Mouse (Mus musculus) liver, embryonic 14.5 days (tissue): ENCODE measurements around the gene Fuca1. TPM values are rescaled to one million over a fixed set of nuclear protein-coding genes. Genes with fewer than 3 reads are reported as not detected.

Experiments used
- ATAC-seq: fragments of 200-750 bp; cut with Nextera tagmentation; 2 replicates; pipeline ENCODE4 v1.8.0; 2017; ENCODE audit warnings: moderate number of reproducible peaks, mild to moderate bottlenecking, moderate library complexity; ENCODE audit not compliant: insufficient read depth
- DNase-seq, 3 experiments: peaks; one replicate each; pipeline ENCODE4 v3.0.0-alpha.2; 2012 to 2013; ENCODE audit warnings: low read depth in 3 of 3, low spot score in 3 of 3
- H3K27ac ChIP-seq: fragments of 300-500 bp; sonication (generic); 2 replicates; pipeline ENCODE4 v1.5.1; 2014; ENCODE audit warnings: moderate library complexity, mild to moderate bottlenecking, control low read depth, inconsistent platforms
- H3K27me3 ChIP-seq: fragments of 300-500 bp; sonication (generic); 2 replicates; pipeline ENCODE4 v1.6.1; 2014; ENCODE audit warnings: mild to moderate bottlenecking, low read length, moderate library complexity; ENCODE audit not compliant: control insufficient read depth, insufficient read depth
- H3K36me3 ChIP-seq: fragments of 300-500 bp; sonication (generic); replicated peaks from 2 replicates; pipeline ENCODE4 v1.6.1; 2014; ENCODE audit warnings: low read depth; ENCODE audit not compliant: control insufficient read depth, insufficient read depth
- H3K4me1 ChIP-seq, 2 experiments: fragments of 200-500 bp in 1 of 2; fragments of 300-500 bp in 1 of 2; sonication (generic) in 1 of 2; replicated peaks; 2 replicates each; pipeline ENCODE4 v1.6.1; 2012 to 2014; ENCODE audit warnings: antibody characterized with exemption in 1 of 2, inconsistent platforms in 1 of 2, low read length in 1 of 2; ENCODE audit not compliant: control insufficient read depth in 2 of 2, insufficient read depth in 2 of 2
- H3K4me2 ChIP-seq: fragments of 300-500 bp; sonication (generic); 2 replicates; pipeline ENCODE4 v1.6.1; 2014; ENCODE audit warnings: low read depth, mild to moderate bottlenecking, control low read depth, moderate library complexity
- H3K4me3 ChIP-seq, 2 experiments: fragments of 200-500 bp in 1 of 2; fragments of 300-500 bp in 1 of 2; sonication (generic) in 1 of 2; 2 replicates each; pipeline ENCODE4 v1.5.1; 2012 to 2014; ENCODE audit warnings: low read depth in 2 of 2, low read length in 2 of 2, mild to moderate bottlenecking in 2 of 2, control low read depth in 1 of 2, inconsistent platforms in 1 of 2, moderate library complexity in 1 of 2; ENCODE audit not compliant: insufficient read depth in 1 of 2
- H3K9ac ChIP-seq: fragments of 300-500 bp; sonication (generic); replicated peaks from 2 replicates; pipeline ENCODE4 v1.6.1; 2014; ENCODE audit warnings: mild to moderate bottlenecking, control low read depth, moderate library complexity
- H3K9me3 ChIP-seq: fragments of 300-500 bp; sonication (generic); 2 replicates; pipeline ENCODE4 v1.6.1; 2016; ENCODE audit warnings: low read length, mixed read lengths; ENCODE audit not compliant: control insufficient read depth
- CTCF ChIP-seq: IDR thresholded peaks from 2 replicates; pipeline ENCODE4 v1.5.1; 2016; ENCODE audit warnings: antibody characterized with exemption, low read depth, control low read depth
- EP300 ChIP-seq: IDR thresholded peaks from 2 replicates; pipeline ENCODE4 v1.6.1; 2016; ENCODE audit warnings: antibody characterized with exemption, low read depth
- WGBS: fragments of 180-500 bp; shearing (Covaris S2); extraction: QIAGEN DNeasy Blood & Tissue Kit; methylation state at CpG from one replicate; pipeline ENCODE4 v1.1.7; 2014; ENCODE audit not compliant: insufficient replicate concordance; 5-methylcytosine and 5-hydroxymethylcytosine counted together
- polyA plus RNA-seq, 2 experiments: library from polyadenylated mRNA; depleted of rRNA in 1 of 2; stranded (reverse) in 1 of 2; unstranded in 1 of 2; fragments of >200 nt; fragmentation: Nextera tagmentation in 1 of 2; extraction: Ambion mirVana in 1 of 2; gene quantifications; 2 replicates each; pipeline versions ENCODE4 v1.2.1 to v1.2.3; 2012 to 2014

The Fuca1 gene
- polyA plus RNA-seq (2012; rRNA removed) (8.8 and 12.0 TPM in 2 replicates), polyA plus RNA-seq (2014; fragmentation: Nextera tagmentation; extraction: Ambion mirVana) (19.0 and 23.6 TPM in 2 replicates)

- under 1% methylated on average over 60 of the region's 60 CpGs for WGBS
- peak within 1 kb of the TSS; percentile 69 for H3K9ac ChIP-seq
- peak; percentile 93 for ATAC-seq
- H3K4me1 ChIP-seq, result peaks cover 4 to 13% of the 10 kb centered on the region in 2 experiments; a peak in 3 of 4 replicates
- H3K27me3 ChIP-seq, result no peaks in the 10 kb centered on the region
- H3K4me3 ChIP-seq, result peak within 1 kb of the TSS; percentile 74 to 95
- peak within 1 kb of the TSS; percentile 93 for H3K4me2 ChIP-seq
- H3K9me3 ChIP-seq, result no peaks in the 10 kb centered on the region
- peak; percentile 92 to 94 (median 93) for DNase-seq
- no peak within 1 kb of the TSS; the same call in 1 of the 2 replicates for H3K27ac ChIP-seq
- TF ChIP-seq CTCF (peak; percentile 94), EP300 (no peak)
- H3K36me3 ChIP-seq, result no peaks in the 10 kb centered on the region
Measured at GRCm38 (mm10) chr4:135920304-135921241, at the start of gene Fuca1. Gene Fuca1, plus strand, starts transcription at chr4:135920735.

- 44% methylated on average over 3 of the region's 3 CpGs for WGBS
- Histone ChIP-seq H3K4me1 (peaks cover 31 to 37% of the 10 kb centered on the region in 2 experiments), H3K9ac (peak overlapping the region; percentile 88), H3K9me3 (no peaks in the 10 kb centered on the region), H3K4me2 (peak overlapping the region; percentile 80), H3K36me3 (peaks cover 39% of the 10 kb centered on the region), H3K27me3 (no peaks in the 10 kb centered on the region), H3K4me3 (peak overlapping the region; percentile 78 to 91), H3K27ac (peak overlapping the region; percentile 26; the same call in 1 of the 2 replicates)
- no peak for DNase-seq
- ATAC-seq, result no peak
- TF ChIP-seq EP300, result no peak
- no peak for TF ChIP-seq CTCF
Measured at GRCm38 (mm10) chr4:135872015-135872414, 48.5 kb upstream of the Fuca1 start.

- DNase-seq, result no peak
- H3K9ac ChIP-seq, result peak overlapping the region; percentile 88
Measured at GRCm38 (mm10) chr4:135872589-135873391, 47.7 kb upstream of the Fuca1 start.

GRCm38 (mm10) chr4:135873526-135874202, 46.9 kb upstream of the Fuca1 start, which contains the start of gene Pnrc2:
Gene Pnrc2, minus strand, starts transcription at chr4:135873850.
- Histone ChIP-seq H3K9me3 (no peaks in the 10 kb centered on the region), H3K27ac (peak within 1 kb of the TSS; percentile 87), H3K9ac (peak within 1 kb of the TSS; percentile 88), H3K4me3 (peak within 1 kb of the TSS; percentile 78 to 91), H3K4me2 (peak within 1 kb of the TSS; percentile 80), H3K27me3 (no peaks in the 10 kb centered on the region), H3K4me1 (peaks cover 32 to 38% of the 10 kb centered on the region in 2 experiments), H3K36me3 (peaks cover 37% of the 10 kb centered on the region)
- ATAC-seq (peak; percentile 94), DNase-seq (peak; percentile 87 to 88 (median 88))
- under 1% methylated on average over 59 of the region's 60 CpGs for WGBS
- no peak for TF ChIP-seq EP300
- no peak for TF ChIP-seq CTCF

More at GRCm38 (mm10) chr4:135872589-135873391, 47.7 kb upstream of the Fuca1 start:
- Histone ChIP-seq H3K4me1 (peaks cover 32 to 38% of the 10 kb centered on the region in 2 experiments), H3K4me2 (peak overlapping the region; percentile 80), H3K36me3 (peaks cover 37% of the 10 kb centered on the region), H3K9me3 (no peaks in the 10 kb centered on the region), H3K27me3 (no peaks in the 10 kb centered on the region), H3K27ac (peak overlapping the region; percentile 87), H3K4me3 (peak overlapping the region; percentile 78 to 91)
- ATAC-seq, result no peak
- WGBS, result 10% methylated on average over 17 of the region's 17 CpGs
- TF ChIP-seq EP300 (no peak), CTCF (no peak)
